Mouse (Mus musculus): ENCODE data around the gene Clca2. TPM values are rescaled to one million over a fixed set of nuclear protein-coding genes. Genes with fewer than 3 reads are reported as not detected.

The Clca2 gene
- not detected for total RNA-seq (2023)

GRCm38 (mm10) chr3:145099291-145099690 lies at the start of gene Clca2:
Clca2 (minus strand) TSS chr3:145099443.

GRCm38 (mm10) chr3:145118254-145119001 lies 19.2 kb upstream of the Clca2 start, which contains the start of gene Odf2l:
Odf2l (plus strand) TSS chr3:145118588.

GRCm38 (mm10) chr3:145032676-145033075 lies 66.6 kb downstream of the Clca2 start, which contains the start of gene Clca1:
Clca1 (minus strand) TSS chr3:145032776.

Other genes starting within 250 kb of the Clca2 start
- gene Clca4b, start 166.9 kb downstream of the Clca2 start, total RNA-seq (2023), result not detected
- not detected for gene Clca4a, start 124.4 kb downstream of the Clca2 start, total RNA-seq (2023)
- not detected for gene Clca1, start 66.7 kb downstream of the Clca2 start, total RNA-seq (2023)
- 18.5 TPM for gene Odf2l, start 19.1 kb upstream of the Clca2 start, total RNA-seq (2023)
- not detected for gene Col24a1, start 193.0 kb upstream of the Clca2 start, total RNA-seq (2023)

Measured in CD8-positive naive resting alpha-beta T cell, adult 57 days (primary cell).